Mouse (Mus musculus) c-Kit-positive CD71-positive TER-119-positive erythroid progenitor cells, embryonic 14.5 days (primary cell): ENCODE data around the gene Eef1g.
"Not testable (repeated sequence)": the region's sequence is repeated elsewhere in the genome, so short reads cannot be mapped to it uniquely, and the experiment has no call there.

Experiments used
- DNase-seq: peaks from one replicate; pipeline ENCODE4 v3.0.0-alpha.2; 2013; ENCODE audit warnings: low spot score

Gene Eef1g

GRCm38 (mm10) chr19:8987816-8988215, 21.0 kb downstream of the Eef1g start:
- no peak for DNase-seq

GRCm38 (mm10) chr19:8988346-8989065, 21.7 kb downstream of the Eef1g start:
- DNase-seq: no peak

DNA sequence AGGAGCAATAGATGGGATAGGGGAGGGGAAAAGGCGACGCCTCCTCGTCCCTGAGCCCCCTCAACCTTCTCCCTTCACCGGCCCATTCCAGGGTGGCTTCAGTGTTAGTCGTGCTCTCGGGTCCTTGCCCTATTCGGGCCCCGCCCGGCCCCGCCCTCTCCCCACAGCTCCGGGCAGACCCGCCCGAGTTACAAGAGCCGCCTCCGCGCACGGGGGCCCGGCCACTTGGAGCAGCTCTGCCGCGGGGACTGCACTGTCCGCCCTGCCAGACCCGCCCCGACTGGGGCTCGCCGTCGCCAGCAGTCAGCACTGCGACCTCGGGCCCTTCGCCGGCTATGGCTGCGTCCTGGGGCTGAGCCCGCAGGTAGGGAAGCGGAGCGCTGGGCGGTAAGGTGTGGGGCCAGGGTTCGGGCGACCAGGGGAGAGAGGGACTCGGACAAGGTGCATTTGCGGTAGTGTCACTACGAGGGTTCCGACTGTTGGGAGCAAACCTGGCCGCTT, 22.3 kb downstream of the Eef1g start, which contains the start of gene Ahnak:
TSS of gene Ahnak (plus strand) at position 219 of the 501 bp plus-strand sequence.
- no peak for DNase-seq

GRCm38 (mm10) chr19:8989567-8990431, 23.0 kb downstream of the Eef1g start:
- DNase-seq: no peak

- no peak for DNase-seq
These were observed 23.7 kb downstream of the Eef1g start for GRCm38 (mm10) chr19:8990432-8991102.

GRCm38 (mm10) chr19:8991245-8991870, 24.5 kb downstream of the Eef1g start:
- no peak for DNase-seq

DNA sequence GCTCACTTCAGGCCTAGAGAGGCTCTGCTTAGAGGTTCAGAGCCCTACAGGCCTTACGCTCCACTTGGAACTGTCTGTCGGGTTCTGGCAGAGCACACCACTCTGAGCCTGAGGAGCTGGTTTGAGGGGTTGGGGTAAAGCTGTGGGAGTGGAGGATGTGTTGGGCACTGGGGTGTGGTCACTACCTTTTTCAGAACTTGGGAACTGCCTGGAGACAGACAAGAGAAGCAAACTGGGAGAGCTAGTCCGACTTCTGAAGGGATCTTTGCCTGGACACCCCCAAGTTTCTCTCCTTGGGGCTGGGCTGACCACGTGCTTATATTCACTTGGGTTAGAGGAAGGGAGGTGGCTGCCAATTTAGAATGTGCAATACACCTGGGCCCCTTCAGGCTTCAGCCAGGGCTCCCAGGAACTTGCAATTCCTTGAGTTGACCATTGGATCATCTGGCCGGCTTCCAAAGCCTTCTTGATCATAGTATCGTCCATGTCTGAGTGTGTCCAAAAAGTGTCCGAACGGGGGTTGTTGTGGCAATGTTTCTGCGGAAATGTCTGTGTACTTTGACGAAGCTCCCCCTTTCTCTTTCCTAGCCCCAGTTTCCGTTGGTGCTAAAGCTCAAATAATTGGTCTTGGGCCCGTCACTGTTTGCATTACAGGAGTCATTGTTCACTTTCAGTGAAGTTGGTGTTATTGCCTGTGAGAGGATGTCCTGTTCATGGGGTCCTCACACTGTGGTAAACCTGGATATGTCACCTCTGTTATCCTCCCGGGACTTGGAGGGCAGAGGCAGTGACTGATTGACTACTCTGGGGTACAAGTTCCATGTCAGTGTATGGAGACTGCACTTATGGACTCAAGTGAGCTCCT, 25.3 kb downstream of the Eef1g start:
- DNase-seq: no peak

- peak; percentile 62 for DNase-seq
These were observed 26.2 kb downstream of the Eef1g start for GRCm38 (mm10) chr19:8992769-8993624.

GRCm38 (mm10) chr19:8993625-8993912, 26.7 kb downstream of the Eef1g start:
- DNase-seq: no peak

DNA sequence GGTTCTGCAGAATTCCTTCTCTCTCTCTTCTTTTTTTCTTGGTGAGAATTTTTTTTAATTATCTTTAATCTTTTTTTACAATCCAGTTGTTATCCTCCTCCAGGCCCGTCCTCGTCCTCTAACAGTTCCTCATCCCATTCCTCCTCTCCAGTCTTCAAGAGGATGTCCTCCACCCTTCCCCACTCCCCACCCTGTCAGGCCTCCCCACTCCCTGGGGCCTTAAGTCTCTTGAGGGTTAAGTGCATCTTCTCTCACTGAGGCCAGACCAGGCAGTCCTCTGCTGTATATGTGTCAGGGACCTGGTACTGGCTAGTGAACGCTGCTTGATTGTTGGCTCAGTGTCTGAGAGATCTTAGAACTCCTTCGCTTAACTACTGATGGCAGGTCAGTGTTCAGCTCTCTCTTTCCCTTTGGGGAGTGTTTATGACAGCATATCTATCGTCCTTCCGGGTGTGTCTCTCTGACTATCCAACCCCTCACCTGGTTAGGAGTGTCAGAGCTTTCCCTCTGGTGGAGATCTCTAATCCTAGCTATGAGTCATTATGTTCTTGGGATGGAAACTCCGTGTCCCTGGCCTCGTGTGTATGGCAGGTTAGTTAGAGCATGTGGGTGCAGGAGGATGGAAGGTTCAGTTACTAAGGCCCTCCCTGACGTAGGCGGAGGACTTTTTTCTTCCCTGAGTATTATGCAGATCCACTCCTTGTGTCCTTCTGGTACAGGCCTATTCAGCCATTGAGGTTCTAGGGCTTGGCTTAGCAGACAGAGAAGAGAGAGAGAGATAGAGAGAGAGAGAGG, 28.2 kb downstream of the Eef1g start:
- DNase-seq: no peak

GRCm38 (mm10) chr19:8996601-8997000, 29.8 kb downstream of the Eef1g start:
- DNase-seq: no peak

DNA sequence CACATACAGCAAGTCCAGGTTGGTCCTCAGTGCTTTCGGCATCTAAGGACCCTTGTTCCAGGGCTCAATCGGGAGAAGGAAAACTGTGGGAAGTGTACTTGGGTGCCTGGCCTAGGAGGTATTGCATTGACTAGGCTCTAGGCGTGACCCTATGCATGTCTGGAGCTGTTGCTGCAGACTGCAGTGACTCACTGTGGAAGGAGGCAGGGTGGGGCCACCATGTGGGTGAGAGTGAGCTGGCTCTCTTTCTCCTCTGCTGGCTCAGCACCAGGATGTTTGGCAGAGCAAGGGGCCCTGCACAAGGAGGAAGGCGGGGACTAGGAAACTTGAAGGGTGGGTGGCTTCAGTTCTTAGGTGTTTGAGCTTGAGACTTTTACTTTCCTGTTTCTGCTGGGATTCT, 30.7 kb downstream of the Eef1g start:
- peak; percentile 59 for DNase-seq

- DNase-seq: no peak
These were observed 31.7 kb downstream of the Eef1g start for GRCm38 (mm10) chr19:8998546-8998945.

- no peak for DNase-seq
These were observed 32.4 kb downstream of the Eef1g start for GRCm38 (mm10) chr19:8999223-8999622.

DNA sequence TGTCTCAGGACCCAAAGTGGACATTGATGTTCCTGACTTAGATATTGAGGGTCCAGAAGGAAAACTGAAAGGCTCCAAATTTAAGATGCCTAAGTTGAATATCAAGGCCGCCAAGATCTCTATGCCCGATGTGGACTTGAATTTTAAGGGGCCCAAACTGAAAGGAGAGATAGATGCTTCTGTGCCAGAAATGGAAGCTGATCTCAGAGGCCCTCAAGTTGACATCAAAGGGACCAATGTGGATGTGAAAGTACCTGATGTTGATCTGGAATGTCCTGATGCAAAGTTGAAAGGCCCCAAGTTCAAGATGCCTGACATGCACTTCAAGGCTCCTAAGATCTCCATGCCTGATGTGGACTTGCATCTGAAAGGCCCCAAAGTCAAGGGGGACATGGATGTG, 40.1 kb downstream of the Eef1g start:
- DNase-seq: not testable (repeated sequence)

- no peak for DNase-seq
These were observed 52.5 kb downstream of the Eef1g start for GRCm38 (mm10) chr19:9019298-9019697.

GRCm38 (mm10) chr19:9023021-9023778, 56.4 kb downstream of the Eef1g start:
- no peak for DNase-seq

DNA sequence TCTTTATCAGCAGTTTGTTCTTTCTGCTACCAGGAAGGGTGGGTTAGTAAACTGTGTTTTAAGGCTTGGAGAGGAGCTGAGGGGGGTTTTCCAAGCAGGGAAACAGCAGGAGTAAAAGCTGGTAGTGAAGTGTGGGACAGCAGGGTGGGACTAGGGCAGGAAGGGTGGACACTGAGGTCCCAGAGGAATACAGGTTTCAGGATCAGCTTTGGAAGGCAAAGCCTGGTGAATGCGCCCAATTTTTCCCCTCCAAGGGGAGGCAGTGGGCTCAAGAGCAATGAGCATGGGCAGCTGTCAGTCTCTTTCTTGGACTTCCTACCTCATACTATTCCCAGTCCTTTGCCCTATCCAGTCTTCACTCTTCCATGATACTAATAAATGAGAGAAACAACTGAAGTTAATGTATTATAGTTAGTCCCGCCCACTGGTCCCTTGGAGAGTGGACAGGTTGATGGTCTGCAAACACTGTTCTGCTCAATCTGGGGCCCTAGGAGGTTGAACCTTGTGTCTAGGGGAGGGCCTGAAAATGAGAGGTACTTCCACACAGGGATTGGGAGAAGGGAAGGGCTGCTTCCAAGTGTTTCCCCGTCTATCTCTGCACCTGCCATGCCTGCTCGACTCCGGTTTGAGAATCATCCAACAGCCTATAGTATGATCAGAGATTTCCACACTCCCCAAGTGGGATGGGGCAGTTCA, 58.9 kb downstream of the Eef1g start:
- DNase-seq: no peak
